Mouse (Mus musculus): ENCODE measurements around the gene Inip. TPM values are rescaled to one million over a fixed set of nuclear protein-coding genes. Genes with fewer than 3 reads are reported as not detected.

Inip gene
- total RNA-seq (2014; rRNA removed) (20.8 and 26.8 TPM in 2 replicates), polyA plus RNA-seq (2015; fragmentation: Nextera tagmentation; extraction: Ambion mirVana) (33.0 and 35.8 TPM in 2 replicates)

- H3K27me3 ChIP-seq (ENCODE audit: insufficient read depth, low read length), result no peaks in the 10 kb centered on the region
- ATAC-seq (ENCODE audit: low FRiP score) (no peak), DNase-seq (ENCODE audit: low spot score) (no peak)
- TF ChIP-seq CTCF (IDR thresholded peaks at IDR 0.05), result no peak
- no peaks in the 10 kb centered on the region for H3K4me1 ChIP-seq (ENCODE audit: insufficient read depth, low read length)
- no peak within 1 kb of the TSS for H3K4me3 ChIP-seq (ENCODE audit: low read depth, low read length)
- no peak within 1 kb of the TSS for H3K9ac ChIP-seq (replicated peaks; ENCODE audit: low read length, poor library complexity, severe bottlenecking)
- H3K36me3 ChIP-seq (ENCODE audit: insufficient read depth, low read length), result no peaks in the 10 kb centered on the region
- no peak within 1 kb of the TSS for H3K4me2 ChIP-seq (ENCODE audit: low read depth, low read length, poor library complexity, severe bottlenecking)
- no peaks in the 10 kb centered on the region for H3K9me3 ChIP-seq (ENCODE audit: low read length)
- H3K27ac ChIP-seq (ENCODE audit: low read depth, low read length), result no peak within 1 kb of the TSS
Observed at GRCm38 (mm10) chr4:59801489-59801888, at the start of gene Inip. Gene Inip, minus strand, starts transcription at chr4:59801589.

- no peak overlapping the region for H3K4me3 ChIP-seq (ENCODE audit: low read depth, low read length)
- WGBS, result 74% methylated on average over 2 of the region's 2 CpGs
- TF ChIP-seq CTCF (IDR thresholded peaks at IDR 0.05), result peak; percentile 71
Observed at GRCm38 (mm10) chr4:59850181-59850580, 48.8 kb upstream of the Inip start.

GRCm38 (mm10) chr4:59847447-59847846 lies 46.1 kb upstream of the Inip start:
- Histone ChIP-seq H3K4me1 (ENCODE audit: insufficient read depth, low read length) (no peaks in the 10 kb centered on the region; the same call in 1 of the 2 replicates), H3K4me3 (ENCODE audit: low read depth, low read length) (no peak overlapping the region), H3K27me3 (ENCODE audit: insufficient read depth, low read length) (no peaks in the 10 kb centered on the region), H3K4me2 (ENCODE audit: low read depth, low read length, poor library complexity, severe bottlenecking) (no peak overlapping the region), H3K9me3 (ENCODE audit: low read length) (no peaks in the 10 kb centered on the region), H3K27ac (ENCODE audit: low read depth, low read length) (no peak overlapping the region), H3K36me3 (ENCODE audit: insufficient read depth, low read length) (no peaks in the 10 kb centered on the region), H3K9ac (replicated peaks; ENCODE audit: low read length, poor library complexity, severe bottlenecking) (no peak overlapping the region)
- no peak for DNase-seq (ENCODE audit: low spot score)
- no peak for ATAC-seq (ENCODE audit: low FRiP score)
- no peak for TF ChIP-seq CTCF (IDR thresholded peaks at IDR 0.05)
- 95% methylated on average over 5 of the region's 5 CpGs for WGBS

More at GRCm38 (mm10) chr4:59850181-59850580, 48.8 kb upstream of the Inip start:
- H3K4me2 ChIP-seq (ENCODE audit: low read depth, low read length, poor library complexity, severe bottlenecking), result no peak overlapping the region
- H3K4me1 ChIP-seq (ENCODE audit: insufficient read depth, low read length), result no peaks in the 10 kb centered on the region
- H3K27ac ChIP-seq (ENCODE audit: low read depth, low read length), result no peak overlapping the region
- H3K9ac ChIP-seq (replicated peaks; ENCODE audit: low read length, poor library complexity, severe bottlenecking), result no peak overlapping the region
- no peaks in the 10 kb centered on the region for H3K9me3 ChIP-seq (ENCODE audit: low read length)
- no peaks in the 10 kb centered on the region for H3K36me3 ChIP-seq (ENCODE audit: insufficient read depth, low read length)
- ATAC-seq (ENCODE audit: low FRiP score) (no peak), DNase-seq (ENCODE audit: low spot score) (peak; percentile 60)
- H3K27me3 ChIP-seq (ENCODE audit: insufficient read depth, low read length), result no peaks in the 10 kb centered on the region

- H3K4me1 ChIP-seq (ENCODE audit: insufficient read depth, low read length), result peaks cover 3% of the 10 kb centered on the region; the same call in 1 of the 2 replicates
- H3K9me3 ChIP-seq (ENCODE audit: low read length), result no peaks in the 10 kb centered on the region
- DNase-seq (ENCODE audit: low spot score) (no peak), ATAC-seq (ENCODE audit: low FRiP score) (no peak)
- no peak overlapping the region for H3K27ac ChIP-seq (ENCODE audit: low read depth, low read length)
- 93% methylated on average over 3 of the region's 3 CpGs for WGBS
- TF ChIP-seq CTCF (IDR thresholded peaks at IDR 0.05), result no peak
- no peak overlapping the region for H3K4me2 ChIP-seq (ENCODE audit: low read depth, low read length, poor library complexity, severe bottlenecking)
- no peak overlapping the region for H3K4me3 ChIP-seq (ENCODE audit: low read depth, low read length)
- no peak overlapping the region for H3K9ac ChIP-seq (replicated peaks; ENCODE audit: low read length, poor library complexity, severe bottlenecking)
- H3K27me3 ChIP-seq (ENCODE audit: insufficient read depth, low read length), result no peaks in the 10 kb centered on the region
- H3K36me3 ChIP-seq (ENCODE audit: insufficient read depth, low read length), result no peaks in the 10 kb centered on the region
Observed at GRCm38 (mm10) chr4:59845245-59845637, 43.9 kb upstream of the Inip start.

- no peaks in the 10 kb centered on the region for H3K27me3 ChIP-seq (ENCODE audit: insufficient read depth, low read length)
- H3K4me1 ChIP-seq (ENCODE audit: insufficient read depth, low read length), result peaks cover 3% of the 10 kb centered on the region; the same call in 1 of the 2 replicates
- no peak overlapping the region for H3K4me2 ChIP-seq (ENCODE audit: low read depth, low read length, poor library complexity, severe bottlenecking)
- H3K9ac ChIP-seq (replicated peaks; ENCODE audit: low read length, poor library complexity, severe bottlenecking), result no peak overlapping the region
- ATAC-seq (ENCODE audit: low FRiP score) (no peak), DNase-seq (ENCODE audit: low spot score) (no peak)
- no peak overlapping the region for H3K27ac ChIP-seq (ENCODE audit: low read depth, low read length)
- H3K9me3 ChIP-seq (ENCODE audit: low read length), result no peaks in the 10 kb centered on the region
- no peak for TF ChIP-seq CTCF (IDR thresholded peaks at IDR 0.05)
- no peak overlapping the region for H3K4me3 ChIP-seq (ENCODE audit: low read depth, low read length)
- no peaks in the 10 kb centered on the region for H3K36me3 ChIP-seq (ENCODE audit: insufficient read depth, low read length)
- 91% methylated on average over 15 of the region's 15 CpGs for WGBS
Observed at GRCm38 (mm10) chr4:59844460-59845244, 43.3 kb upstream of the Inip start.

- peaks cover 3% of the 10 kb centered on the region; the same call in 1 of the 2 replicates for H3K4me1 ChIP-seq (ENCODE audit: insufficient read depth, low read length)
- H3K9me3 ChIP-seq (ENCODE audit: low read length), result no peaks in the 10 kb centered on the region
- TF ChIP-seq CTCF (IDR thresholded peaks at IDR 0.05), result no peak
Observed at GRCm38 (mm10) chr4:59837659-59838058, 36.3 kb upstream of the Inip start.

More at GRCm38 (mm10) chr4:59837659-59838058, 36.3 kb upstream of the Inip start:
- no peak overlapping the region for H3K4me2 ChIP-seq (ENCODE audit: low read depth, low read length, poor library complexity, severe bottlenecking)
- H3K9ac ChIP-seq (replicated peaks; ENCODE audit: low read length, poor library complexity, severe bottlenecking), result no peak overlapping the region
- 84% methylated on average over 7 of the region's 7 CpGs for WGBS
- no peak overlapping the region for H3K27ac ChIP-seq (ENCODE audit: low read depth, low read length)
- 0 out of 2 replicates have a peak, but pooled peaks cover 3% of the 10 kb centered on the region for H3K36me3 ChIP-seq (ENCODE audit: insufficient read depth, low read length)
- no peak overlapping the region for H3K4me3 ChIP-seq (ENCODE audit: low read depth, low read length)
- ATAC-seq (ENCODE audit: low FRiP score) (no peak), DNase-seq (ENCODE audit: low spot score) (no peak)
- H3K27me3 ChIP-seq (ENCODE audit: insufficient read depth, low read length), result no peaks in the 10 kb centered on the region

Measured in midbrain, postnatal 0 days (tissue).